Mouse (Mus musculus) lung, postnatal 0 days (tissue): ENCODE measurements around the gene Sgpp2.

Source experiments
- CTCF ChIP-seq: IDR thresholded peaks from 2 replicates; pipeline ENCODE4 v1.5.1; 2016; ENCODE audit warnings: antibody characterized with exemption, mild to moderate bottlenecking
- EP300 ChIP-seq: IDR thresholded peaks from 2 replicates; pipeline ENCODE4 v1.6.1; 2016; ENCODE audit warnings: antibody characterized with exemption, mild to moderate bottlenecking, control low read depth

GRCm38 (mm10) chr1:78421749-78422148 lies 111.6 kb downstream of the Sgpp2 start:
- TF ChIP-seq CTCF: no peak
- TF ChIP-seq EP300: no peak
